Mouse (Mus musculus) limb, embryonic 14.5 days (tissue): ENCODE data around the gene Fcor. TPM values are rescaled to one million over a fixed set of nuclear protein-coding genes. Genes with fewer than 3 reads are reported as not detected.

Experiments used
- ATAC-seq: fragments of 200-750 bp; cut with Nextera tagmentation; 2 replicates; pipeline ENCODE4 v1.8.0; 2017; ENCODE audit warnings: low read depth, moderate number of reproducible peaks, moderate TSS enrichment; ENCODE audit not compliant: low FRiP score
- DNase-seq: peaks from one replicate; pipeline ENCODE4 v3.0.0-alpha.2; 2015; ENCODE audit warnings: low spot score
- H3K27ac ChIP-seq: fragments of 300-500 bp; sonication (generic); replicated peaks from 2 replicates; pipeline ENCODE4 v1.5.1; 2014; ENCODE audit warnings: low read depth, mild to moderate bottlenecking, low read length, moderate library complexity, mixed read lengths
- H3K27me3 ChIP-seq: fragments of 300-500 bp; sonication (generic); 2 replicates; pipeline ENCODE4 v1.6.1; 2014; ENCODE audit warnings: low read length, mixed read lengths; ENCODE audit not compliant: control insufficient read depth, insufficient read depth
- H3K36me3 ChIP-seq: fragments of 300-500 bp; sonication (generic); 2 replicates; pipeline ENCODE4 v1.6.1; 2014; ENCODE audit warnings: mild to moderate bottlenecking, low read length, moderate library complexity, mixed read lengths; ENCODE audit not compliant: control insufficient read depth, insufficient read depth
- H3K4me1 ChIP-seq: fragments of 300-500 bp; sonication (generic); 2 replicates; pipeline ENCODE4 v1.6.1; 2014; ENCODE audit warnings: antibody characterized with exemption, low read length, mixed read lengths; ENCODE audit not compliant: control insufficient read depth, insufficient read depth
- H3K4me2 ChIP-seq: fragments of 300-500 bp; sonication (generic); replicated peaks from 2 replicates; pipeline ENCODE4 v1.6.1; 2014; ENCODE audit warnings: low read depth, mild to moderate bottlenecking, low read length, moderate library complexity; ENCODE audit not compliant: severe bottlenecking
- H3K4me3 ChIP-seq: fragments of 300-500 bp; sonication (generic); replicated peaks from 2 replicates; pipeline ENCODE4 v1.5.1; 2014; ENCODE audit warnings: low read length
- H3K9ac ChIP-seq: fragments of 300-500 bp; sonication (generic); 2 replicates; pipeline ENCODE4 v1.6.1; 2014; ENCODE audit warnings: mild to moderate bottlenecking, low read depth, low read length, moderate library complexity; ENCODE audit not compliant: severe bottlenecking
- H3K9me3 ChIP-seq: fragments of 300-500 bp; sonication (generic); 2 replicates; pipeline ENCODE4 v1.6.1; 2016; ENCODE audit warnings: low read length; ENCODE audit not compliant: control insufficient read depth
- POLR2A ChIP-seq: fragments of 200-500 bp; IDR thresholded peaks from 2 replicates; pipeline ENCODE4 v1.8.0; 2012; ENCODE audit warnings: inconsistent platforms, mild to moderate bottlenecking, moderate library complexity, borderline replicate concordance; ENCODE audit not compliant: insufficient read depth, insufficient read length; ENCODE audit errors: extremely low read depth
- WGBS: fragments of 180-500 bp; shearing (Covaris S2); extraction: QIAGEN DNeasy Blood & Tissue Kit; methylation state at CpG from one replicate; pipeline ENCODE4 v1.1.7; 2014; 5-methylcytosine and 5-hydroxymethylcytosine counted together
- polyA plus RNA-seq, 2 experiments: library from polyadenylated mRNA; depleted of rRNA in 1 of 2; stranded (reverse) in 1 of 2; unstranded in 1 of 2; fragments of >200 nt; fragmentation: Nextera tagmentation in 1 of 2; extraction: Ambion mirVana in 1 of 2; gene quantifications; 2 replicates each; pipeline versions ENCODE4 v1.2.1 to v1.2.3; 2012 to 2014

Gene Fcor
- polyA plus RNA-seq, 2 experiments, result 7.3 to 14.1 TPM

DNA sequence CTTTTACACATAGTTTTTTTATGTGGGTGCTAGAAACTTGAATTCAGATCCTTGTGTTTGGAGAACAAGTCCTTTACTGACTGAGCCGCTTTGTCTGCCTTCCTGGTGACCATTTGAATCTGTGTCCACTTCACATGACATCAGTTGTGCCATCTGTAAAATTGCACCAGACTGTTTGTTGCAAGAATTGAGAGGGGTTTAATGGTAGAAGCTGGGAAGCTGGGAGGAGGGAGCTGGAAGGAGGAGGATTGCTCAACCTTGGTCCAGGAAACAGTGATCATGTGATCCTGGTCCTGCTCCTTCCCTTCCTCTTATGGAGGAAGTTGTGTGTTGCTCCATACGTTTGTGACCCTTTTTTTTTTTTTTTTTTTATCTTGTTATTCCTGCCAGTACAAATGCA is 23.9 kb downstream of the Fcor start:
- 71% methylated on average over 2 of the region's 2 CpGs for WGBS
- H3K36me3 ChIP-seq, result no peaks in the 10 kb centered on the region
- H3K9ac ChIP-seq, result no peak overlapping the region
- no peak overlapping the region for H3K4me2 ChIP-seq
- H3K9me3 ChIP-seq, result no peaks in the 10 kb centered on the region
- no peaks in the 10 kb centered on the region for H3K27me3 ChIP-seq
- no peak overlapping the region for H3K27ac ChIP-seq
- DNase-seq (no peak), ATAC-seq (no peak)
- H3K4me3 ChIP-seq, result no peak overlapping the region
- H3K4me1 ChIP-seq, result no peaks in the 10 kb centered on the region
- TF ChIP-seq POLR2A, result no peak

- H3K4me1 ChIP-seq, result no peaks in the 10 kb centered on the region
- DNase-seq, result no peak
- H3K4me2 ChIP-seq, result no peak overlapping the region
- no peaks in the 10 kb centered on the region for H3K36me3 ChIP-seq
- H3K9ac ChIP-seq, result no peak overlapping the region
- no peak overlapping the region for H3K4me3 ChIP-seq
- 64% methylated on average over 4 of the region's 4 CpGs for WGBS
- H3K27ac ChIP-seq, result no peak overlapping the region
- ATAC-seq, result no peak
- H3K27me3 ChIP-seq, result no peaks in the 10 kb centered on the region
- H3K9me3 ChIP-seq, result no peaks in the 10 kb centered on the region
- TF ChIP-seq POLR2A, result no peak
Measured at GRCm38 (mm10) chr8:3647561-3647960, 24.6 kb downstream of the Fcor start.

DNA sequence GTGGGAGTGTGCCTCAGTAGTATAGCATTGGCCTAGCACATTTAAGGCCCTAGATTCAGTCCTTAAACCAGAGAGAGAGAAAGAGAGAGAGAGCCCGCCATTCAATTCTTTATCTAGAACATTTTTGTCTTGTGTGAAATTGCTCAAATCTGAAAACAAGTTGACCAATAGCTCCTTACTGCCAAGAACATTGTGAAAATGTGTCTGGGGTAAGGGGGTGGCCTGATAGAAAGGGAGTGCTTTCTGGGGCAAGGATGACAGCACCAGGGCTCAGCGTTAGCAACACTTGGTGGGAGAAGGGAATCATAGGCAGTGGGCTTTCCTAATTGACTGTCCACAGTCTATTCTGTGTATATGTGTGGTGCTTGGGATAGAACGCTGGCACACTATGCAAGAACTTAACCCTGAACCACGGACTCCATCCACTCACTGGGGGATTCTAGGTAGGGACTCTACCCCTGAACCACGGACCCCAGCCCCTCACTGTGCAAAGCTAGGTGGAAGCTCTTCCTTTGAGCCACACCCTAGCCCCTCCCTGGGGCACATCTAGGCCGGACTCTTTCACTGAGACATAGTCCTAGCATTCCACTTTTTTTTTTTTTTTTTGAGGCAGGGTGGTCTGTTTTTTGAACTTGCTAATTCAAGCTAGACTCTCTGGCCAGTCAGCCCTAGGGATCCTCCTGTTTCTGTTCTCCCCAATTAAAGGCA is 25.2 kb downstream of the Fcor start:
- Histone ChIP-seq H3K27me3 (no peaks in the 10 kb centered on the region), H3K27ac (no peak overlapping the region), H3K4me3 (no peak overlapping the region), H3K36me3 (no peaks in the 10 kb centered on the region), H3K9me3 (no peaks in the 10 kb centered on the region), H3K4me1 (no peaks in the 10 kb centered on the region), H3K9ac (no peak overlapping the region), H3K4me2 (no peak overlapping the region)
- DNase-seq (no peak), ATAC-seq (no peak)
- no peak for TF ChIP-seq POLR2A
- 84% methylated on average over 6 of the region's 6 CpGs for WGBS

DNA sequence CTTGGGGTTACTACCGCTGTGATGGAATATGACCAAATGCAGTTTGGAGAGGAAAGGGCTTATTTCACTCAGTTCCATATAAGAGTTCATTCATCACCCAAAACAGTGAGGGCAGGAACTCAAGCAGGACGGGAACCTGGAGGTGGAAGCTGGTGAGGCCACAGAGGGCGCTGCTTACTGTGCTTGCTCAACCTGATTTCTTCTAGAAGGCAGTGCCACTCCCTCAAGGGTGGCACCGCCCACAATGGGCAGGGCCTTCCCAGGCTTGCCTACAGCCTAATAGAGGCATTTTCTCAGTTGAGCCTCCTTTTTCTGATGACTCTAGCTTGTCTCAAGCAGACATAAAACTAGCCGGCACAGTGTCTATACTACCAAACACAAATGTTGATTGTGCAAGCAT is 26.4 kb downstream of the Fcor start:
- Histone ChIP-seq H3K9me3 (no peaks in the 10 kb centered on the region), H3K27ac (no peak overlapping the region), H3K9ac (no peak overlapping the region), H3K36me3 (no peaks in the 10 kb centered on the region), H3K4me3 (no peak overlapping the region), H3K4me1 (no peaks in the 10 kb centered on the region), H3K27me3 (no peaks in the 10 kb centered on the region), H3K4me2 (no peak overlapping the region)
- DNase-seq (peak; percentile 33), ATAC-seq (no peak)
- 23% methylated on average over 5 of the region's 5 CpGs for WGBS
- TF ChIP-seq POLR2A, result no peak

DNA sequence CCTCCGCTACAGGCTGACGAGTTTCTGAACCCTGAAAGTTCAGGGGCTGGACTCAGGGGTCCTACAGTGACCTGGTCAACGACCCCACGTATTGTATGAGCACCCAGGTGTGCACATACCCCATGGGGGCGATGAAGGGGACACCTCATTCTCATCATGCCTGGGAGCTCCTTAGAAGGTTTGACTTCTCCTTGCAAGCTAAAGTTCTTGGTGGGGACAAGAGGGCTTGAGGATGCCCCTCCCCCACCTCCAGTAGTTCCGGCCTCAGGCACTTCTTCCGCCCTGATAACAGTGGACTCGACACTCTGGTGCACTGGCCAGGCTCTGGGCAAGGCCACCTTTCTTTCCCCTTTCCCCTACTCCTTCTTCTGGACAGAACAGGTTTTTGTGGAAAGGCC is 40.7 kb downstream of the Fcor start:
- Histone ChIP-seq H3K9me3 (no peaks in the 10 kb centered on the region), H3K36me3 (no peaks in the 10 kb centered on the region), H3K4me2 (peak overlapping the region; percentile 72), H3K4me3 (peak overlapping the region; percentile 46), H3K27me3 (0 out of 2 replicates have a peak, but pooled peaks cover 6% of the 10 kb centered on the region), H3K4me1 (no peaks in the 10 kb centered on the region), H3K9ac (peak overlapping the region; percentile 58), H3K27ac (no peak overlapping the region)
- DNase-seq (no peak), ATAC-seq (no peak)
- WGBS, result 26% methylated on average over 8 of the region's 8 CpGs
- no peak for TF ChIP-seq POLR2A
